Mouse (Mus musculus): ENCODE data around the gene Map3k19.
A peak's percentile ranks its signal among the peaks of the same experiment; 100 is the strongest.

Gene Map3k19

GRCm38 (mm10) chr1:127854486-127855222 lies at the start of gene Map3k19:
Gene Map3k19, minus strand, starts transcription at chr1:127855031.
- DNase-seq: no peak

GRCm38 (mm10) chr1:127899401-127899800 lies 44.6 kb upstream of the Map3k19 start:
- no peak for DNase-seq

GRCm38 (mm10) chr1:127869276-127869675 lies 14.4 kb upstream of the Map3k19 start:
- DNase-seq: no peak

- DNase-seq: peak; percentile 86 to 89
These were observed 13.8 kb upstream of the Map3k19 start, which contains the start of gene Rab3gap1 for GRCm38 (mm10) chr1:127868300-127869261. Gene Rab3gap1, plus strand, starts transcription at chr1:127868773.

- DNase-seq: no peak
These were observed 9.0 kb upstream of the Map3k19 start for GRCm38 (mm10) chr1:127863806-127864205.

- DNase-seq: no peak
These were observed 7.1 kb upstream of the Map3k19 start for GRCm38 (mm10) chr1:127861900-127862299.

GRCm38 (mm10) chr1:127860492-127860891 lies 5.7 kb upstream of the Map3k19 start:
- no peak for DNase-seq

GRCm38 (mm10) chr1:127859799-127860400 lies 5.1 kb upstream of the Map3k19 start:
- no peak for DNase-seq

GRCm38 (mm10) chr1:127858945-127859648 lies 4.3 kb upstream of the Map3k19 start:
- DNase-seq: no peak

- DNase-seq: no peak
These were observed 4.7 kb downstream of the Map3k19 start for GRCm38 (mm10) chr1:127850075-127850610.

- no peak for DNase-seq
These were observed 9.4 kb downstream of the Map3k19 start for GRCm38 (mm10) chr1:127845472-127845871.

GRCm38 (mm10) chr1:127838602-127839001 lies 16.2 kb downstream of the Map3k19 start:
- no peak for DNase-seq

GRCm38 (mm10) chr1:127836619-127837018 lies 18.2 kb downstream of the Map3k19 start:
- no peak for DNase-seq

GRCm38 (mm10) chr1:127834202-127834601 lies 20.6 kb downstream of the Map3k19 start:
- no peak for DNase-seq

GRCm38 (mm10) chr1:127833714-127834113 lies 21.1 kb downstream of the Map3k19 start:
- no peak for DNase-seq

GRCm38 (mm10) chr1:127830215-127830921 lies 24.5 kb downstream of the Map3k19 start:
- peak in 1 of 2 experiments; percentile 8 for DNase-seq

- no peak for DNase-seq
These were observed 27.5 kb downstream of the Map3k19 start for GRCm38 (mm10) chr1:127827325-127827724.

- no peak for DNase-seq
These were observed 38.5 kb downstream of the Map3k19 start for GRCm38 (mm10) chr1:127816381-127816780.

GRCm38 (mm10) chr1:127812929-127813328 lies 41.9 kb downstream of the Map3k19 start:
- DNase-seq: no peak

GRCm38 (mm10) chr1:127808671-127809070 lies 46.2 kb downstream of the Map3k19 start:
- DNase-seq: no peak

- no peak for DNase-seq
These were observed 51.9 kb downstream of the Map3k19 start for GRCm38 (mm10) chr1:127802916-127803315.
